Mouse (Mus musculus) c-Kit-negative CD71-positive TER-119-positive erythroid progenitor cells, embryonic 14.5 days (primary cell): Measurements from ENCODE around the gene Olfr736.

Source experiments
- DNase-seq: peaks from one replicate; pipeline ENCODE4 v3.0.0-alpha.2; 2013; ENCODE audit warnings: low read depth, low spot score

The Olfr736 gene

DNA sequence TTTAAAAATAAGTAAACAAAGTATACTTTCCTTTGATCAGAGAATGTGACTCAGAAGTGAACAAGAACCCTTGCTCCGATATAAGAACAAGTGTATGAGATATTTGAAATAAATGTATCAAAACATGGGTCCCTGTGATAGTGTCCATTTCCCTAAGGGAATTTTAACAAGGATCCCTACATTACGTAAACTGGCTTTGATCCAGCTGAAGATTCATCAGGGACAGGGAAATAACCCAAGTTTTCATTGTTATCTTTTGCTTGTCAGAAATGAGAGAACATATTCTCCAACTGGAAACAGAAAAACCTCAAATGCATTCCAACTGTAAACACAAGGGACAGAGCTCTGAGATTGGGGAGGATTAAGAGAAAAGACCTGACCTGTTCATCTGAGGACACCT, at the start of gene Olfr736:
Olfr736 (plus strand) TSS at position 301 of the 400 bp plus-strand sequence.
- DNase-seq, result no peak

DNA sequence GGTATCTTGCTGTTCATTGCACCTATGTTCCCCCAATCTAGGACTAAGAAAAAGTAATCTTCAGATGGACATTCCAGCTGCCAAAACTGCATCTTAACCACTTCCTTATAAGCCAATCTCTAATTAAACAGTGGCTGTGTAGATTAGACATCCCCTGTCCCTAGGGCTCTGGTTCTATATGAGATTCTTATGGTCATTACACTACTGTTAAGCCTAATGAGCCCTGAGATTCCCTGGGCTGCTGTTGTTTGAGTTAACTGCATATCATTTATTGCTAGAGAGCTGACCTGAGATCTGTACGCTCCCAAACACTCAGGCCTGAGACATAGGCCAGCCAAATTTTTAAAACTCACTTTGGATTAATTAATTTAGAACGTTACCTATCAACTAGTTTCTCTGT, 32.2 kb upstream of the Olfr736 start, which contains the start of gene Olfr735:
Olfr735 (minus strand) TSS at position 77 of the 400 bp plus-strand sequence.
- DNase-seq, result no peak

DNA sequence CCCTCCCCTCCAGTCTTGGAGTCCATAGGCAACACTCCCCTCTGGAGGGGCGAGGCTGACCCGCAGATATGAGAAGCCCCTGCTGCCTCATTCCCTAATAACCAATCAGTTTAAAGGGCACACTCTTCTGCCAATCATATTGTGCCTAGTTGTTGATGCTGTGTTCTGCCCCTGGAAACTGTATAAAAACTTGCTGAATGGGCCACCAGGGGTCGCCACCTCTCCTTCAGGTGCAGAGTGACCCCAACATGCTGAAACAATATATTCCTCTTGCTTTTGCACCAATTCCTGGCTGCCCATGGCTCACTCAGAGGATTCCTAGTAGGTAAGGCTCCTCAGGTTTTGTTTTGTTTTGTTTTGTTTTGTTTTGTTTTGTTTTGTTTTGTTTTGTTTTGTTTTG, 28.5 kb upstream of the Olfr736 start:
- DNase-seq, result no peak

DNA sequence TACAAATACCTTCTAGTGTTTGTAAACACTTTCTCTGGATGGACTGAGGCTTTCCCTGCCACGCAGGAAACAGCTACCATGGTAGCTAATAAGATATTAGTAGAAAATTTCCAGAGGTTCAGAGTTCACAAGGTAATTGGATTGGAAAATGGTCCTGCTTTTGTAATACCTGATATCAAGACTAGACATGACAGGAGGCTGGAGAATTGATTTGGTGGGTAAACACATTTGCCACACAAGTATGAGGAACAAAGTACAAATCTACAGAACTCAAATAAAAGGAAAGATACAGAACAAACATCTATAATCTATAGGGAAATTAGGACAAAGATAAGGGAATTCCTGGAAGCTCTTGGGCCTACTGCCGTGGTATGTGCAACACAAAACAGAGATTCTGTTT, 24.2 kb upstream of the Olfr736 start:
- no peak for DNase-seq

DNA sequence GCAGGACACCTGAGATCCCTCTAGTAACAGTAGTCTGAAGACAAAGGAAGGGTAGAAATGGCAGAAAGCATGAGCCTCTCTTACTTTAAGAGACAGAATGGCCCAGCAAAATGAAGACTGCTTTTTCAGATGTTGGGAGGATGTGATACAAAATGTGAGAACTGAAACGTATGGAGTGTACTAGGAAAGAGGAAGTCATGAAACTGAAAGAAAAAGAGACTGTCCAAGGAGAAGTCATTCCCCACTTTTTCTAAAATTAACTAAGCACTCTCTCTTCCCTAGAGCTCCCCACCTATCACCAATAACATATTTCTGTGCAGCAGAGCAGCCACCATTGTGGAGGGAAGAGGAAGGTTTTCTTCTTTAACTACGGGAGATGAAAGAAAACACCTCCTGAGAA, 23.4 kb upstream of the Olfr736 start, which contains the start of gene Tlr11:
Tlr11 (plus strand) TSS at position 322 of the 400 bp plus-strand sequence.
- no peak for DNase-seq

DNA sequence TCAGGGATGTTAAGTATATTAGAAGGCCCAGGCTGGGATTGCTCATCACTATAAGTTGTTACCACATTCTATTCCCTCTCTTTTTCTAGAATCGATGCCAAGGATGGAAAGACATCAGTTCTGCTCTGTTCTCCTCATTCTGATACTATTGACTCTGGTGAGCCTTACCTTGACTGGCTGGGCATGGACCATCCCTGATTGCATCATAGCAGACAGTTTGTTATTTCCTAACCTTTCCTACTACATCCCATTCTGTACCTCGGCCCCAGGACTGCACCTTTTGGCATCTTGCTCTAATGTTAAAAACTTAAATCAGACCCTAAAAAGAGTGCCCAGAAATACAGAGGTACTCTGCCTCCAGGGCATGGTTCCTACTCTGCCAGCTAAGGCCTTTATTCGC, 20.5 kb upstream of the Olfr736 start:
- no peak for DNase-seq

DNA sequence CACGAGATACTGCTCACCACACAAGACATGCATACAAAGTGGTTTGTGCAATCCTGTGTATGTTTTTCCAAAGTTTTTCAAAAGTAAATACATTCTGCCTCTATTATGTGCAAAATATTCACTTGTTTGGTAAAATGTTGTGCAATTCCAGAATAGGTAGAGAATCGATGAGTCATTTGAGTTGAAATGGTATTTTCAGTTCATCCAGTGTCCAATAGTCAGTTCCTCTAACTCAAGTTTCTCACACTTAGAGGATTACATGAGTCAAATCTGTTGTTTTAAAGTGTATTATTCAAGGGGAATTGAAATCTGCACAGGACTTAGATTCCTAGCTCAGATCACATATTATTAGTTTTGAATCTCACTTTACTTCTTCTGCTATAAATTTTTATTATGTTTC, 17.4 kb upstream of the Olfr736 start:
- DNase-seq, result no peak

DNA sequence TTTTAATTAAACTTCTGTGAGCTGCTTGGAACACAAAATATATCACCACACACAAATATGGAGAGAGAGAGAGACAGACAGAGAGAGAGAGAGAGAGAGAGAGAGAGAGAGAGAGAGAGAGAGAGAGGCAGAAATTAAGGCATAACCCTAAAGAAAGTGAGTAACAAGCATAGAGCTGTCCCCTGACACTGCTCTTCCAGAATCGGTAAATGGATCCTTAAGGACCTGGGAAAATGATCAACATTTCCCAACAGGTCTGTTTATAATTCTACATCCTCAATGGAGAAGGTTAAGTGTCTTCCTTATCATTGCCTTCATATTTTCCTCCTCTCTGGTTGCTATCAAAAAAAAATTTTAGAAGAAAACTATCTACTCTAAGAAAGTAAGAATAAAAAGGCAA, 26.3 kb downstream of the Olfr736 start, which contains the start of gene Olfr738:
Olfr738 (plus strand) TSS at position 301 of the 400 bp plus-strand sequence.
- no peak for DNase-seq

DNA sequence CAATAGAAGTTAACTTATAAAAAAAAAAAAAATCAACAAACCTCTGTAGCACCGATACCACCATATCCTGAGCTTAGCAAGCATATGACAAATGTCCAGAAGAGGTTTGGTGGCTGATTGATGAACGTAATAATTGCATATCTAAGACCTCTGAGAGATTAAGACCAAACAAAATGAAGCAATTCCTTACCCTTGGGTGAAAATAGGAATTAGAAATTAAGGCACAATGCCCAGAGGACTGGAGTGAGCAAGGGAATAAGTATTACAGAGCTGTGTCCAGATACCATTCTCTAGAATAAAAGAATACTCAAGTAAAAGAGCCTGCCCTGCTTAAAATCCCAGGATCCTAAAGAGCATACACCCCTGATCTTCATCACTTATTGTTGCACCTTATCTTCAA, 37.4 kb downstream of the Olfr736 start, which contains the start of gene Olfr739:
Olfr739 (plus strand) TSS at position 301 of the 400 bp plus-strand sequence.
- no peak for DNase-seq
